Mouse (Mus musculus) small intestine, adult 2 months (tissue): ENCODE results near the gene Btg3. TPM values are rescaled to one million over a fixed set of nuclear protein-coding genes. Genes with fewer than 3 reads are reported as not detected.

ENCODE experiments used
- H3K27ac ChIP-seq: fragments of 200-500 bp; 2 replicates; pipeline ENCODE4 v1.5.1; 2012; ENCODE audit warnings: low read depth, low read length, control low read depth, inconsistent platforms; ENCODE audit not compliant: insufficient read depth
- H3K27me3 ChIP-seq: fragments of 200-500 bp; 2 replicates; pipeline ENCODE4 v1.6.1; 2012; ENCODE audit warnings: mild to moderate bottlenecking, moderate library complexity, low read length, inconsistent platforms; ENCODE audit not compliant: control insufficient read depth, insufficient read depth
- H3K36me3 ChIP-seq: fragments of 200-500 bp; 2 replicates; pipeline ENCODE4 v1.6.1; 2012; ENCODE audit warnings: mild to moderate bottlenecking, low read length, control low read depth, inconsistent platforms; ENCODE audit not compliant: control insufficient read depth, insufficient read depth
- H3K4me1 ChIP-seq: fragments of 200-500 bp; 2 replicates; pipeline ENCODE4 v1.6.1; 2012; ENCODE audit warnings: low read length, inconsistent platforms, mixed read lengths; ENCODE audit not compliant: control insufficient read depth, insufficient read depth, insufficient read length
- H3K4me3 ChIP-seq: fragments of 200-500 bp; 2 replicates; pipeline ENCODE4 v1.5.1; 2012; ENCODE audit warnings: low read depth, mild to moderate bottlenecking, control low read depth, inconsistent platforms, low read length, moderate library complexity
- CTCF ChIP-seq: fragments of 200-500 bp; IDR thresholded peaks from 2 replicates; pipeline ENCODE4 v1.5.1; 2012; ENCODE audit warnings: low read depth, mild to moderate bottlenecking, control low read depth, inconsistent platforms, low read length, moderate library complexity, mixed read lengths; ENCODE audit not compliant: insufficient replicate concordance, insufficient read length; ENCODE audit errors: extremely low read depth
- POLR2A ChIP-seq: fragments of 200-500 bp; IDR thresholded peaks from 2 replicates; pipeline ENCODE4 v1.6.1; 2012; ENCODE audit warnings: low read depth, mild to moderate bottlenecking, control low read depth, inconsistent platforms, low read length, moderate library complexity
- WGBS: fragments of 180-500 bp; shearing (Covaris S2); methylation state at CpG from one replicate; pipeline ENCODE4 v1.1.7; 2018; 5-methylcytosine and 5-hydroxymethylcytosine counted together
- polyA plus RNA-seq: library from polyadenylated mRNA; depleted of rRNA; stranded (reverse); fragments of >200 nt; gene quantifications from 2 replicates; pipeline ENCODE4 v1.2.3, GENCODE M21; 2012

Btg3 gene
- polyA plus RNA-seq, 1 experiment = 0.72 TPM

GRCm38 (mm10) chr16:78399423-78399822, 22.4 kb upstream of the Btg3 start:
- TF ChIP-seq POLR2A (no peak), CTCF (no peak)
- 90% methylated on average over 3 of the region's 3 CpGs for WGBS
- no peaks in the 10 kb centered on the region for H3K36me3 ChIP-seq
- no peaks in the 10 kb centered on the region for H3K27me3 ChIP-seq
- no peak overlapping the region for H3K4me3 ChIP-seq
- H3K4me1 ChIP-seq = no peaks in the 10 kb centered on the region
- no peak overlapping the region for H3K27ac ChIP-seq

DNA sequence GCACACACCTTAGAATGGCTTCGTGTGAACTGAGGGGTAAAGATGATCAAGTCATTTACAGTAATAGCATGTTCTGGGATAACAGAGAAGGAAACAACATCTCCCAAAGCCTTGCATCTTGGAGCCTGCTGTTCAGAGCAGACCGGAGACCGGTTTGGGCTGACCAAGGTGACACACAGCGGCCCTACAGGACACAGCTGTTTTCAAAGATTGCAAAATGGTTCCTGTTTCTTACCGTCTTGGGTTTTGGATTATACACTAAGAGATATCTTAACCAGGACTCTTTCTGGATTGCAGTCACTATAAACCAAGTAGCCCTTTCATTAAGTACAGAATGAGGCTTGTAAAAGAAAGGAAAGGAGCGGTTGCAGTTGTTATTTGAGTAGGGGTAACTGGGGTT, 21.7 kb upstream of the Btg3 start:
- no peaks in the 10 kb centered on the region for H3K4me1 ChIP-seq
- no peak for TF ChIP-seq POLR2A
- TF ChIP-seq CTCF = no peak
- no peak overlapping the region for H3K27ac ChIP-seq
- H3K27me3 ChIP-seq = no peaks in the 10 kb centered on the region
- no peaks in the 10 kb centered on the region for H3K36me3 ChIP-seq
- 86% methylated on average over 6 of the region's 6 CpGs for WGBS
- no peak overlapping the region for H3K4me3 ChIP-seq

GRCm38 (mm10) chr16:78391354-78391753, 14.4 kb upstream of the Btg3 start:
- 64% methylated on average over 2 of the region's 2 CpGs for WGBS
- H3K4me1 ChIP-seq = no peaks in the 10 kb centered on the region
- no peak overlapping the region for H3K27ac ChIP-seq
- TF ChIP-seq CTCF (no peak), POLR2A (no peak)
- H3K4me3 ChIP-seq = no peak overlapping the region
- H3K36me3 ChIP-seq = no peaks in the 10 kb centered on the region
- H3K27me3 ChIP-seq = no peaks in the 10 kb centered on the region

GRCm38 (mm10) chr16:78389986-78390385, 13.0 kb upstream of the Btg3 start:
- TF ChIP-seq CTCF = no peak
- TF ChIP-seq POLR2A = no peak
- WGBS = 72% methylated on average over 3 of the region's 3 CpGs
- no peak overlapping the region for H3K4me3 ChIP-seq
- no peaks in the 10 kb centered on the region for H3K4me1 ChIP-seq
- H3K27me3 ChIP-seq = no peaks in the 10 kb centered on the region
- no peaks in the 10 kb centered on the region for H3K36me3 ChIP-seq
- H3K27ac ChIP-seq = no peak overlapping the region

- H3K36me3 ChIP-seq = no peaks in the 10 kb centered on the region
- WGBS = 84% methylated on average over 4 of the region's 4 CpGs
- H3K4me3 ChIP-seq = no peak overlapping the region
- H3K27me3 ChIP-seq = no peaks in the 10 kb centered on the region
- TF ChIP-seq CTCF (no peak), POLR2A (no peak)
- H3K4me1 ChIP-seq = no peaks in the 10 kb centered on the region
- H3K27ac ChIP-seq = no peak overlapping the region
Measured at GRCm38 (mm10) chr16:78389122-78389521, 12.1 kb upstream of the Btg3 start.

- Histone ChIP-seq H3K27ac (no peak overlapping the region), H3K27me3 (no peaks in the 10 kb centered on the region), H3K4me3 (no peak overlapping the region), H3K4me1 (peaks cover 5% of the 10 kb centered on the region; the same call in 1 of the 2 replicates), H3K36me3 (no peaks in the 10 kb centered on the region)
- 75% methylated on average over 5 of the region's 5 CpGs for WGBS
- no peak for TF ChIP-seq CTCF
- no peak for TF ChIP-seq POLR2A
Measured at GRCm38 (mm10) chr16:78378493-78378892, 1.5 kb upstream of the Btg3 start.

DNA sequence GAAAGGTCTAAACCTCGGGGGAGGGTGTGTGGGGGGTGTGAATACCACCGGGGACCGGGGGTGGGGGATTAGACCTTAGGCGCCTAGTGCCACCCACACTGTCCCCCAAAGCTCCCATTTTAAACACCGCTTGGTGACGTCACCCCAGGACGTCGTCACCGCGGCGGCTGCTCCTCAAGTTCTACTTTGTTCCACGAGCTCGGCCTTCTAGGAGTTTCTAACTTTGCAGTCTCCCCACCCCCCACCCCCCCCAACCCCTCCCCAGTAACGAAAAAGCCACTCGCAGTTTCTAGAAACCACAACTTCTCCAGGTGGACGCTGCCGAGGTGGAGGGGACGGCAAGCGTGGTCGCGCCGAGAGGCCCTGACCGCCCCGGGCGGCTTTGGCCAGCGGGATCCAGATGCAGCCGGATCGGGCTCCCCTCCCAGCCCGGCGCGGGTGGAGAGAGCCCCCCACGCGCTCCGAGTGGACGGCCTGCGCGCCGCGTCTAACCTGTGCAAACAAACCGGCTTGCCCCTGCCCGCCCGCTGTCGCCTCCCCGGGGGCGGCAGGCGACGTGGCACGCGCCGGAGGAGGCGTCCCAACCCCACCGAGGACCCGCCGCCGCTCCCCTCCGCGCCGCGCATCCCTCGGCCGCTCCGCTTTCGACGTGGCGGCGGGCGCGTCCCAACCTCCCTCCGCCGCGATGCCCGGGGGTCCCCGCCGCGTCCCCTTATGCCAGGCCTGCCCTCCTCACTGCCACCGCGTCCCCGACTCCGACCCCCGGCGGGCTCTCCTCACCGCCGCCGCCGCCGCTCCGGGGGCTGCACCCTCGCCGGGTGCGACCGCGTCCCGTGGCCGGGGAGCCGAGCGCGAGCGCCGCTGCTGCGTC, 936 bp downstream of the Btg3 start:
- WGBS = under 1% methylated on average over 100 of the region's 100 CpGs
- H3K36me3 ChIP-seq = no peaks in the 10 kb centered on the region
- H3K27ac ChIP-seq = no peak overlapping the region
- no peaks in the 10 kb centered on the region for H3K27me3 ChIP-seq
- peak overlapping the region; percentile 86 for H3K4me3 ChIP-seq
- H3K4me1 ChIP-seq = peaks cover 5% of the 10 kb centered on the region; the same call in 1 of the 2 replicates
- TF ChIP-seq CTCF (no peak), POLR2A (no peak)

DNA sequence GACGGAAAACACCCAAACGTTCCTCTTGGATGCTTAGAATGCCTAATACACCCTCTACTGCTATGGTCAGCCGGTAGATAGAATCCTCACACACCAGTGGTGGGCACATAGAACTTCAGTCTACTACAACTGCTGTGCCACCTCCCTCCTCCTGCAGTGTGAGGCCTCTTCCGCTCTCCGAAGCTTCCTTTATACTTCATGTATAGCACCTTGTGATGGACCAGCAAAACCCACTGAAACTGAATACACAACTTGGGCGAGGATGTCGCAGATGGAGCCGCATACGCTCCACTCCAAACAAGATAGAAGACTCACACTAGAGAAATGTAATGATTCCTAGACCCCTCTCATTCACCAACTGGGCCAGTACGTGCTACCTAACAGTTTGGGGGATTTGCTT, 1.8 kb downstream of the Btg3 start:
- Histone ChIP-seq H3K4me1 (peaks cover 5% of the 10 kb centered on the region; the same call in 1 of the 2 replicates), H3K27me3 (no peaks in the 10 kb centered on the region), H3K27ac (no peak overlapping the region), H3K36me3 (0 out of 2 replicates have a peak, but pooled peaks cover 3% of the 10 kb centered on the region), H3K4me3 (peak overlapping the region; percentile 16; the same call in 1 of the 2 replicates)
- TF ChIP-seq POLR2A (no peak), CTCF (no peak)
- 65% methylated on average over 10 of the region's 10 CpGs for WGBS
